Mouse (Mus musculus): ENCODE measurements around the gene Pbdc1. TPM values are rescaled to one million over a fixed set of nuclear protein-coding genes. Genes with fewer than 3 reads are reported as not detected.
"Not testable (repeated sequence)": the region's sequence is repeated elsewhere in the genome, so short reads cannot be mapped to it uniquely, and the experiment has no call there.

Pbdc1 gene
- polyA plus RNA-seq (2015; fragmentation: Nextera tagmentation; extraction: Ambion mirVana): 66.7 and 74.1 TPM in 2 replicates

DNA sequence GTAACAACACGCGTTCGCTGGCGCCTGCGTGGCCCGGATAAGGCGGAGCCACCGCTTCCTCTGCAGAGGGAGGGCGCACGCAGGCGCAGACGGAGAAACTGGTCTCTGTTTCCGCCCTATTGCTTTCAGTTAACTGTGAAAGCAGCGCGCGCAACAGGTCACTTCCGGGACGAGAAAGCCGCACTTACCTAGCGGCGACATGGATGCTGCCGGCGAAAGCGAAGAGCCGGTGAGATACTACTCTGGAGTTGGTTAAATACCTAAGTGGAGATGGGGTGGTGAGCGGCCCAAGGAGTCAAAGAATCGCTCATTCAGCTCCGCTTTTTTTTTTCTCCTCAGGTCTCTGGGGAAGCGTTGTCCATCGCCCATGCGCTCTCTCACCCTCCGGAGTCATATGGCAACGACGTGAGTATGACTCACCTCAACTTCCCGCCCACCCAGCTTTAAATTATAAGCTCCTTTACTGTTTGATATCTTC, at the start of gene Pbdc1:
Pbdc1 (plus strand) TSS at position 142 of the 478 bp plus-strand sequence.
- DNase-seq (ENCODE audit: low spot score): peak; percentile 93

DNA sequence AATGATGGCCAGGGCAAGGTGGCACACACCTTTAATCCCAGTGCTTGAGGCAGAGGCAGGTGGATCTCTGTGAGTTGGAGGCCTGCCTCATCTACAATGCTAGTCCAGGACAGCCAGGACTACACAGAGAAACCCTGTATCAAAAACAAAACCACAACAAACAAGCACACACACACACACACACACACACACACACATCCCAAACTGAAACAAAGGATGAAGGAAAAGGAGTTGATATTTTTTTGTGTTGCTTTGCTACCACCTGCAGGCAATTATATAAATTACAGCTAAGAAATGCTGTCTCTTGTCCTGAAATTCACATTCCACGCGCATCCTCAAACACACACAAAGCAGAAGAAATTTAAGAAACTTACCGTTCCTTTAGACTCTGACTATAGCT, 41.9 kb upstream of the Pbdc1 start:
- DNase-seq (ENCODE audit: low spot score): peak; percentile 2

DNA sequence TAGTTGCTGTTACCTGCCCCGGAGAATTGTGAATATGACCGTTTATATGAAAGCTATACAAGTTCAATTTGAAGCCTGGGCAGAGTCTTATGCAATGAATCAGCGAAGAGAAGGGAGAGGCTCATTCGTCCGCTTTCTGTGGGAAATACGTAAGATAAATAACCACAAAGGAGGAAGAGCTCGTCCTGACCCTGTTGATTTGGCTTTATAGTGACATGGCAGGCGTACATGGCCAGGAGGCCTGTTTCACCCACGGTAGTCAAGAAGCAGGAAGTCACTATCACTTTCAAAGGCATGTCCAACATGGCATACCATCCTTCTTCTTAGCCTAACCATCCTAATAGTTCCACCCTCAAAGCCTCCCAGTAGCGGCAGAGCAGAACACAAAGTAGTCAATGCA, 15.3 kb upstream of the Pbdc1 start:
- DNase-seq (ENCODE audit: low spot score): no peak

DNA sequence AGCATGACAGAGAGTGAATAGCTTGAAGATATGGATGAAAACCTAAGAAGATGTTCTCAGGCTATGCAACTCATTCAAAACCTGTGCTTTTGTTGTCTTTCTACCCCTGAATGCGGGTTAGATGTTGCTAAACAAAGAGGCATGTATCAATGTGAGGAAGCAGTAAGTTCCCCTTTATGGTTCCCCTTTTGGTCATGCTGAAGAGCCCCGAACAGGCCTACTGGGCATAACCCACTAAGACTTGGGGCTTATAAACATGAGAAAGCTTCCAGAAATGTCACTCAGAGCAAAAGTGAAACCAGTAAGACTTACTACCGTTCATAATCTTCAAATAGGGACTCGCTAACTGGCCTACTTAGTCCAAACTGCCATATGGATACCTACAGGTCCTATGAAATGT, 14.8 kb upstream of the Pbdc1 start:
- DNase-seq (ENCODE audit: low spot score): no peak

DNA sequence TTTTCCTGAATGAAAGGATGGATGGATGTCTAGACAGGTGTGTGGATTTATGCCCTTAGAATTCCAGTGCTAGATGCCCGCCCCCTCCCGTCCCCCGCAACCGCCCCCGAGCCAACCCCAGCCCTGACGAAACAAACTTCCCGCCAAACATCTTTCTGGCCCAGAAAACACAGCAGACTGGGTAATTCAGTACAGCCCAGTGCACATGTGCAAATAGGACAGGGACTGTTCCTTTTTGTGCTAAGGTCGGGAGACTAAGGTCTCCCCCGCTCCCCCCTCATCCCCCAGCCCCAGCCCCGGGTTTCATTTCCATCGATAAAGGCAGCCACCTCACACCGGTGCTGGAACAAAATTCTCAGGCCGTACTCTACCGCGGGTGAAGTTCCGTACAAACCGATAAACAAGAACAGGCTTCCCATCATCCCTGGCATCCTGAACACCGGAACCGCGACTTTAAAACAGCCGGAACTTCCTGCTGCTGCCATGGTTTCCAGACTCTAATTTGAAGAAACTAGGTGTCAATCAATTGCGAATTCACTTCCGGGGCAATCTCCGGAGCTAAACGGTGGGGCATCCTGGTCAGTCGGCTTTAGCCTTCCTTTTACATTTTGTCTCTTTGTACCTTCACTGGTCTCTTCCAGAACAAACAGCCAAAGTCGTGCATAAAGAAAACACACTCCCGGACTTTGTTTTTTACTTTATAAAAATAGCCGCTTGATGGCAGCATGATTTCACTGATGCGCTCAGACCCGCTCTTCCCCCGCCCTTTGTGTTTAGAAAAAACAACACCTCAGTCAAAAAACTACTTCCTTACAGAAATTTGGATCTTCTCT, 9.7 kb upstream of the Pbdc1 start:
- DNase-seq (ENCODE audit: low spot score): peak; percentile 83

DNA sequence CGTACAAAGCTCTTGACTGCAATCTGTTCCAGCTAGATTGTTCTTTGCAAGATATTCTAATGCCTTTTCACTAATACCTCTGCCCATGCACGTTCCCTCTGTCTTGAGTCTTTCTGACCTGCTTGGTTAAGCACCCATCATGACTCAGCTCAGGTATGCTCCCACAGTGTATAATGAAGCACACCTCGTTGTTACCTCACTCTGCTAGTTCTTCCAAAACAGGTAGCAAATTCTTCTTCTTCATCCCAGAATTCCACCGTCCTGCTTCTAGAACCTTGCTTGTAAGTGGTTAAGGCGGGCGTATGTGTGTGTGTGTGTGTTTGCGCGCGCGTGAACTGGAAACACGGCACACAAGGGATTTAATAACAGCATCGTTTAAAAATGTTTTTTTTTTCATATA, 405 bp upstream of the Pbdc1 start:
- no peak for DNase-seq (ENCODE audit: low spot score)

DNA sequence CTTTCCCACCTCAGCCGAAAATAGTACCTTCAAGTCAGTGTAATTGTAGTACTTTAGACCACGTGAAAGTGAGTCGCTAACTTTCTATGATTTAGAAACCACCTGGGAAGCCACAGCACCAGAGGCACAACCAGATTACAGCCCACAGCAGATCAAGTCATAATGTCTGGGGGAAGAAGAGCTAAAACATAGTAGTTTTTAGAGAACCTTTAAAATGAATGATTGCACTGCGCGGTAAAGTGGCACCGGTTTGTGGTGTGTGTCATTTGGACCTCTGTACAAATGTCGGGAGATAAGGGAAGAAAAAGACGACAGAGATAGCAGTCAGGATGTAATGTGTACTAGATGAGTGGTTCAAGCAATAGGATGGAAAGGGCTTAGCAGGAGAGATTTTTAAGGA, 540 bp downstream of the Pbdc1 start:
- no peak for DNase-seq (ENCODE audit: low spot score)

DNA sequence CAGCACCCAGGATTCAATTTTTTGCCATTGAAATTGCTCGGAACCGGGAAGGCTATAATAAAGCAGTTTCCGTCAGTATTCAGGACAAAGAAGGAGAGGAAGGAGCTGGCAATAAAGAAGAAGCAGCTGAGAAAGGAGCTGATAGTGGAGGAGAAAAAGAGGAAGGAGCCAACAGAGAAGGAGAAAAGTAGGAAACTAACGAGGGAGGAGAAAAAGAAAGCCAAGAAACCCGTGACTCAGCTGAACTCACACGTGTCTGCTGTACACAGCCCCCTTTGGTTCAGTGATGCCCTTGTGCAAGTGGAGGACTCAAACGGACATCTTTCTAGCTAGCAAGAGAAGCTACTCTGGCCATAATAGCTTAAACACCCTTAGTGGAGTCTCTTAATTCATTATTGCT, 3.5 kb downstream of the Pbdc1 start:
- DNase-seq (ENCODE audit: low spot score): not testable (repeated sequence)

DNA sequence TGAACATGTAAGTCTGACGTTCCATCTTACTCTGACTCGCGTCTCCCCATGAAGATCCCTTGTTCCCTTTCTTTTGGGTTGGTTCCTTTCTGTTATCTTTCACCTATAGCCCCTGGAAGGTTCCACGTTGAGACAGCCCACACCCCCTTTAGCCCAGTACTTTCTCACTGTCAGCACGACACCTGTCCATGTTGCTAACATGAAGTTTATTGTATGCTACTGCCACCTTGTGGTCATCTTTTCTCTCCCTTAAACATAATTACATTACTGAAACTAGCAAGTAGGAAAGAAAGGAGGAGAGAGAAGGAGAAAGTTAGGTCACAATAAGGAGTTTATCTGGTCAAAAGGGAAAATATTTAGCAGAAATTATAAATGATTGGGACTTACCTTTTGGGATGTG, 24.6 kb downstream of the Pbdc1 start:
- peak; percentile 41 for DNase-seq (ENCODE audit: low spot score)

DNA sequence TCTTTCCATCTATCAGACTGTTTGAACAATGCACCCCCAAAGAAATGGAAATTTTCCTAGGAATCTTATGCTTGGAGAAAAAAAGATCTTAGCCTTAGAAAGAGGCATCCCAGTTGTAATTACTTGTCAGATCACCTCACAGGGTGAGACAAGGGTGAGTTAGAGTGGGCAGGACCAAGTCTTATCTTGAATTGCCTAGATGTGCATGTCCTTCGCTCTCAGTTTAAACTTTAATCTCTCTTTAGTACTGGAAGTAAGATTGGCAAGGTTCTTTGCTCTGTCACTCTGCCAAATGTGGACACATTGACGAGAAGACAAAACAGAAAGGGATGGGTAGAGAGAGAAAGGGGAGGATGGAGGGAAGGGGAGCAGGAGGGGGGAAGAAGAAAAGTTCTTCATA, 35.4 kb downstream of the Pbdc1 start:
- no peak for DNase-seq (ENCODE audit: low spot score)

DNA sequence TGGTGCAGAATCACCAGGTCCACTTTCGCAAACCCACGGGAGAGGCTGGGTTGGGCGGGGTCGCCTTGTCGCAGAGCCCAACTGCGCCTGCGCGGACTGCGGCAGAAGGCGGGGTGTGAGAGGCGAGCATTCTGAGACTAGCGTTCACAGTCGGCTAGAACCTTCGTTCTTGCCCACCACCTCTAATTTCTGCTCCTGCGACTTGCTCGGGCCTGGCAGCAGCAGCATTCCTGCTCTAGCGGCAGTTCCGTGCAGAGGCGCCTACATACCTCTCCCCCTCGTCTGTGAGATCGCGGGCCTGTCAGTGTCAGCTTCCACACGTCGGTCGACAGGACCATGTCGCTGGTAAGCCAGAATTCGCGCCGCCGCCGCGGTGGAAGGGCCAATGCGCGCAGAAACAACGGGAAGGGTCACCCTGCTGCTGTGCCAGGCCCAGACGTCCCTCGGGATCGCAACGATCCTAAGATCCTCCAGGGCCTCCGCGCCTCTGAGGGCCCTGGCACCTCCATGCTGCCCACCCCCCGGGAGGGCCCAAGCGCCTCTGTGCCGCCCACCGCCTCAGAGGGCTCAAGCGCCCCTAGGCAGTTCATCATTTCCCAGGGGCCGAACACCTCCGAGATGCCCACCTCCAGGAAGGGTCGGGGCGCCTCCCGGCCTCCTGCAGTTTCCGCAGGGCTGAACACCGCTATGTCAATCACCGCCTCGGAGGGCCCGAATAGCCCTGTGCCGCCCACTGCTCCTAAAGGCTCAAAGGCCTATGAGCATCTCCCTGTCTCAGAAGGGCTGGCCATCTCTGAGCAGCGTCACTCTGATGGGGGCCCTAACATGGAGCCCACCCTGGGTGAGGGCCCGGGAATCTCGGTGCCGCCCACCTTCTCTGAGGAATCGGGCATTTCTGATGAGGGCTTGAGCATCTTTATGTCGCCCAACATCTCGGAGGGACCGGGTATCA, 41.0 kb downstream of the Pbdc1 start, which contains the start of gene Magee1:
Magee1 (plus strand) TSS at position 104 of the 952 bp plus-strand sequence.
- DNase-seq (ENCODE audit: low spot score): peak; percentile 61

DNA sequence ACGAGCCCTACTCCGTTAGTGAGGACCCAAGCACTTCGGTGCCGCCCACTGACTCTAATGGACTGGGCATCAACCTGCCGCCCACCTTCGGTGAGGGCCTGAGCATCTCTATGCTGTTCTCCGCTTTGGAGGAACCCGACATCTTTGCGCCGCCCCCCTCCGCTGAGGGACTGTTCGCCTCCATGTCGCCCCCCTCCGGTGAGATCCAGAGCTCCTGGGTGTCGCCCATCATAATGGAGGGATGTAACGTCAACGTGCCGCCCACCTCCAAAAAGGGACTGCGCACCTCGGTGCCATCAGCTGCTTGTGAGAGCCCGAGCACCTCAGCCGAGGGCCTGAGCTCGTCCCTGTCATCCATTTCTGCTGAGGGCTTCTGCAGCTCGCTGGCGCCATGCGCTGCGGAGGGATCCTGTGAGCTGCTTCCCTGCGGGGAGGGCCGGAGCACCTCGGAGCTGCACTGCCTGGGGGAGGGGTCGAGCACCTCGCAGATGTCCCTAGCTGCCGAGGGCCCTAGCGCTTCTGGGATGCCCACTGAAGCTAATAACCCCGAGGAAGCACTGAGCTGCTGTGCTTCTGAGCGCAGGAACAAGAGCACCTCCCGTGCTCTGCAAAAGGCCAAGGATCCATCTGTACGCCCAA, 41.8 kb downstream of the Pbdc1 start:
- DNase-seq (ENCODE audit: low spot score): peak; percentile 67

DNA sequence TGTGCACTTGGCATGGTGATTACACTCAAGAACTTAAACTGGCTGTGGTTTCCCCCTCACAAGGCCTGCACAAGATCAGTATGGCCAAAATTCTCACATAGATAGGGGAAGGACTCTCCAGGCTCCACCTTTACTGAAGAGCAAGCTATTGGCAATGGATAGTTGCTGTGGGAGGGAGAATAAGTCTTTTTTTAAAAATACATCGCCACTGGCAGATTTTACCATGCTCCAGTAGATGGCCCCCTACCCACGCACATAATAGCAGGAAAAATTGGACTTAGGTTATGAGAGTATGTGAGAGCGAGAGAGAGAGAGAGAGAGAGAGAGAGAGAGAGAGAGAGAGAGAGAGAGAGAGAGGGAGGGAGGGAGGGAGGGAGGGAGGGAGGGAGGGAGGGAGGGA, 45.3 kb downstream of the Pbdc1 start:
- peak; percentile 5 for DNase-seq (ENCODE audit: low spot score)

DNA sequence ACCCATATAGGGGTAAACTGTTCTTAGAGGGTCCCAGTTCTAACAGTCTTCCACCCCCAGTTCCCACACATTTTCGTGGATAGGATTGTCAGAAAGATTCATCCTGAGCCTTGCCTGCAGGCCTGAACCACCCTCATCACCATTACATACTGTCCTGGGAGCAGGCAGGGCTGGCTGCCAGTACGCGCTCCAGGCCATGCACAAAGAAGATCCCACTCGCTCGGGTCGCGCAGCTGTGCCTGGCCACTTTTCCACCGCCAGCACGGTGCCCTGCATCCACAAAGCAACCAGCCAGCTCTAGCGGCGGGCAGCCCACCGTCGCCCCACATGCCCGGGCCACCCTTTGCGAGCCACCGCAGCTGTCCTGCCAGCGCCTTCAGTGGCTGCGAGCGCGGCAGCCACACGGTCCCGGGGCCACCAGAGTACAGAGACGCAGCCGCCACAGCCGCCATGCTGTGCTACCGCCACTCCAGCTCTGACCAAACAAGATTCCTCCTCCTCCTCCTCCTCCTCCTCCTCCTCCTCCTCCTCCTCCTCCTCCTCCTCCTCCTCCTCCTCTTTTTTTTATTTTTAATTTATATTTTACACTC, 72.4 kb downstream of the Pbdc1 start:
- DNase-seq (ENCODE audit: low spot score): no peak

DNA sequence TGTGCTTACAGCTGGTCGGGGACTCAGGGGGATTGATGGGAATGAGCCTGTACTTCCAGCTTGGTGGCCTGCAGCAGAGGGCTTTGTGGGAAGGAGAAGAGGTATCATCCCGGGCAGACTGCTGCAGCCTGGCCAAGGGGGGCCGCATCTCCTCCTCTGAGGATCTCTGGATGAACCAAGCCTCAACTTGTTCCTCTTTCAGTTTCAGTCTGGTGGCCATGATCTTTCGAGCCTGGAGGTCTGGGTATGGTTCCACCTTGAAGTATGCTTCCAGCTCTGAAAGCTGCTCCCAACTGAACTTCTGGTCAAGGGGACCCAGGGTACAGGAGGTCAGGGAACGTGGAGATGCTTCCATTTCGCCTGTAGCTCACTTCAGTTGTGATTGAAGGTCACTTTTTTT, 85.5 kb downstream of the Pbdc1 start:
- DNase-seq (ENCODE audit: low spot score): not testable (repeated sequence)

Other genes starting within 250 kb of the Pbdc1 start
- 0.17 and 0.35 TPM in 2 replicates for gene Magee2, start 222.5 kb upstream of the Pbdc1 start, polyA plus RNA-seq (2015; fragmentation: Nextera tagmentation; extraction: Ambion mirVana)
- gene Magee1, start 40.6 kb downstream of the Pbdc1 start, polyA plus RNA-seq (2015; fragmentation: Nextera tagmentation; extraction: Ambion mirVana): 3.6 and 4.3 TPM in 2 replicates

All from thymus, postnatal 0 days (tissue).